Mouse (Mus musculus) CH12.LX (cell line): ENCODE data around the gene Tctn3. TPM values are rescaled to one million over a fixed set of nuclear protein-coding genes. Genes with fewer than 3 reads are reported as not detected.
"Not testable (repeated sequence)": the region's sequence is repeated elsewhere in the genome, so short reads cannot be mapped to it uniquely, and the experiment has no call there.

Experiments
- DNase-seq: peaks from one replicate; pipeline ENCODE4 v3.0.0-alpha.2; 2013; ENCODE audit errors: extremely low read depth
- H3K27ac ChIP-seq: 2 replicates; pipeline ENCODE4 v1.5.1; 2012; ENCODE audit warnings: low read depth, mild to moderate bottlenecking, control low read depth, moderate library complexity; ENCODE audit not compliant: insufficient read depth
- H3K27me3 ChIP-seq: replicated peaks from 2 replicates; pipeline ENCODE3; 2012; ENCODE audit warnings: inconsistent platforms
- H3K36me3 ChIP-seq, 2 experiments: replicated peaks in 1 of 2; 2 replicates each; pipeline versions ENCODE3 to v1.6.1; 2012; ENCODE audit warnings: inconsistent platforms in 1 of 2, low read length in 1 of 2, mild to moderate bottlenecking in 1 of 2, mixed read lengths in 1 of 2, moderate library complexity in 1 of 2; ENCODE audit not compliant: control insufficient read depth in 1 of 2, insufficient read depth in 1 of 2
- H3K4me1 ChIP-seq, 2 experiments: 2 replicates each; pipeline ENCODE4 v1.6.1; 2012; ENCODE audit warnings: inconsistent platforms in 1 of 2, moderate library complexity in 1 of 2; ENCODE audit not compliant: insufficient read depth in 2 of 2, control insufficient read depth in 1 of 2
- H3K4me2 ChIP-seq: 2 replicates; pipeline ENCODE4 v1.6.1; 2012; ENCODE audit warnings: low read depth, mild to moderate bottlenecking, control low read depth; ENCODE audit not compliant: poor library complexity, insufficient read depth, severe bottlenecking
- H3K4me3 ChIP-seq, 3 experiments: fragments of 150-350 bp in 1 of 3; sonication (generic) in 1 of 3; replicated peaks in 1 of 3; 2 replicates each; pipeline versions ENCODE3 to v1.5.1; 2011 to 2012; ENCODE audit warnings: low read depth in 2 of 3, low read length in 2 of 3, mild to moderate bottlenecking in 2 of 3, moderate library complexity in 2 of 3, control low read depth in 1 of 3, improper control_type of control experiment in 1 of 3, inconsistent platforms in 1 of 3, mixed read lengths in 1 of 3; ENCODE audit not compliant: poor library complexity in 1 of 3
- H3K79me2 ChIP-seq: replicated peaks from 2 replicates; pipeline ENCODE4 v1.6.1; 2012; ENCODE audit warnings: mild to moderate bottlenecking, moderate library complexity; ENCODE audit not compliant: control insufficient read depth, poor library complexity, insufficient read depth, severe bottlenecking; ENCODE audit errors: extremely low read depth
- H3K9ac ChIP-seq: 2 replicates; pipeline ENCODE4 v1.6.1; 2012; ENCODE audit warnings: low read depth, mild to moderate bottlenecking, control low read depth, moderate library complexity; ENCODE audit not compliant: insufficient read depth
- H3K9me3 ChIP-seq: replicated peaks from 2 replicates; pipeline ENCODE3; 2012; ENCODE audit warnings: low read length, inconsistent platforms, mixed read lengths
- CHD2 ChIP-seq: IDR thresholded peaks from 2 replicates; pipeline ENCODE4 v1.6.1; 2011; ENCODE audit warnings: low read length, improper control_type of control experiment
- E2F4 ChIP-seq: IDR thresholded peaks from 2 replicates; pipeline ENCODE4 v1.6.1; 2011; ENCODE audit warnings: low read depth, low read length, improper control_type of control experiment; ENCODE audit not compliant: insufficient replicate concordance
- ELF1 ChIP-seq: IDR thresholded peaks from 2 replicates; pipeline ENCODE4 v1.6.1; 2014; ENCODE audit warnings: low read depth, mild to moderate bottlenecking, inconsistent platforms, low read length, improper control_type of control experiment
- EP300 ChIP-seq: IDR thresholded peaks from 2 replicates; pipeline ENCODE4 v1.6.1; 2011; ENCODE audit warnings: low read length, improper control_type of control experiment
- ETS1 ChIP-seq: conservative IDR thresholded peaks from 2 replicates; pipeline ENCODE4 v1.6.1; 2012; ENCODE audit warnings: low read depth, mild to moderate bottlenecking, inconsistent platforms, low read length, improper control_type of control experiment, moderate library complexity
- GABPA ChIP-seq: IDR thresholded peaks from 2 replicates; pipeline ENCODE4 v1.6.1; 2012; ENCODE audit warnings: low read depth, low read length, improper control_type of control experiment, inconsistent platforms; ENCODE audit not compliant: insufficient replicate concordance
- HCFC1 ChIP-seq: IDR thresholded peaks from 2 replicates; pipeline ENCODE4 v1.6.1; 2012; ENCODE audit warnings: low read depth, mild to moderate bottlenecking, inconsistent platforms, low read length, improper control_type of control experiment
- IRF4 ChIP-seq: IDR thresholded peaks from 2 replicates; pipeline ENCODE4 v1.6.1; 2014; ENCODE audit warnings: low read depth, mild to moderate bottlenecking, inconsistent platforms, low read length, improper control_type of control experiment
- MAX ChIP-seq: IDR thresholded peaks from 2 replicates; pipeline ENCODE4 v1.6.1; 2011; ENCODE audit warnings: low read length, improper control_type of control experiment
- MEF2A ChIP-seq: IDR thresholded peaks from 2 replicates; pipeline ENCODE4 v1.6.1; 2014; ENCODE audit warnings: low read depth, mild to moderate bottlenecking, inconsistent platforms, low read length, improper control_type of control experiment, borderline replicate concordance
- MYC ChIP-seq: IDR thresholded peaks from 2 replicates; pipeline ENCODE4 v1.6.1; 2011; ENCODE audit warnings: low read depth, mild to moderate bottlenecking, improper control_type of control experiment, low read length
- NELFE ChIP-seq: IDR thresholded peaks from 2 replicates; pipeline ENCODE4 v1.6.1; 2011; ENCODE audit warnings: low read depth, low read length, improper control_type of control experiment
- RAD21 ChIP-seq: IDR thresholded peaks from 2 replicates; pipeline ENCODE4 v1.6.1; 2011; ENCODE audit warnings: low read depth, mild to moderate bottlenecking, low read length, improper control_type of control experiment, moderate library complexity
- RCOR1 ChIP-seq: conservative IDR thresholded peaks from 2 replicates; pipeline ENCODE4 v1.6.1; 2012; ENCODE audit warnings: low read depth, mild to moderate bottlenecking, inconsistent platforms, low read length, improper control_type of control experiment
- TBP ChIP-seq: conservative IDR thresholded peaks from 2 replicates; pipeline ENCODE4 v1.6.1; 2011; ENCODE audit warnings: low read depth, low read length, improper control_type of control experiment
- TCF12 ChIP-seq: IDR thresholded peaks from 2 replicates; pipeline ENCODE4 v1.6.1; 2014; ENCODE audit warnings: low read depth, mild to moderate bottlenecking, inconsistent platforms, low read length, improper control_type of control experiment
- USF1 ChIP-seq: IDR thresholded peaks from 2 replicates; pipeline ENCODE4 v1.6.1; 2014; ENCODE audit warnings: low read depth, mild to moderate bottlenecking, inconsistent platforms, low read length, improper control_type of control experiment
- USF2 ChIP-seq: conservative IDR thresholded peaks from 2 replicates; pipeline ENCODE4 v1.6.1; 2011; ENCODE audit warnings: low read depth, low read length, improper control_type of control experiment
- ZC3H11A ChIP-seq: IDR thresholded peaks from 2 replicates; pipeline ENCODE4 v1.6.1; 2012; ENCODE audit warnings: low read depth, mild to moderate bottlenecking, inconsistent platforms, low read length, improper control_type of control experiment
- ZKSCAN1 ChIP-seq: IDR thresholded peaks from 2 replicates; pipeline ENCODE4 v1.6.1; 2012; ENCODE audit warnings: low read depth, inconsistent platforms, low read length, improper control_type of control experiment, borderline replicate concordance
- dilution Hi-C: fragments of 300-500 bp; cut with MboI; formaldehyde crosslinking; loops from 2 replicates; pipeline ENCODE4 v1.14.3; 2020; ENCODE audit warnings: low sequenced_read_pairs; ENCODE audit not compliant: extremely low pct_unique_long_range_greater_than_20kb, extremely low pct_ligation_motif_present
- in situ Hi-C: fragments of 300-500 bp; cut with MboI; formaldehyde crosslinking; loops from 3 replicates; pipeline ENCODE4 v1.14.3; 2019; ENCODE audit warnings: low sequenced_read_pairs, low pct_ligation_motif_present, low pct_unique_long_range_greater_than_20kb, mixed read lengths
- polyA plus RNA-seq: library from polyadenylated mRNA; unstranded; fragments of >175 nt; gene quantifications from 2 replicates; pipeline ENCODE4 v1.2.1, GENCODE M21; 2012; ENCODE audit warnings: low read depth; ENCODE audit not compliant: insufficient read length
- total RNA-seq, 2 experiments: library from RNA; depleted of rRNA; stranded (reverse); fragments of 300-350 nt in 1 of 2; fragments of >200 nt in 1 of 2; gene quantifications; 2 replicates each; pipeline ENCODE4 v1.2.3; 2012 to 2014

Gene Tctn3
- total and polyA plus RNA-seq, 3 experiments = 6.4 to 10.6 (median 9.9) TPM

DNA sequence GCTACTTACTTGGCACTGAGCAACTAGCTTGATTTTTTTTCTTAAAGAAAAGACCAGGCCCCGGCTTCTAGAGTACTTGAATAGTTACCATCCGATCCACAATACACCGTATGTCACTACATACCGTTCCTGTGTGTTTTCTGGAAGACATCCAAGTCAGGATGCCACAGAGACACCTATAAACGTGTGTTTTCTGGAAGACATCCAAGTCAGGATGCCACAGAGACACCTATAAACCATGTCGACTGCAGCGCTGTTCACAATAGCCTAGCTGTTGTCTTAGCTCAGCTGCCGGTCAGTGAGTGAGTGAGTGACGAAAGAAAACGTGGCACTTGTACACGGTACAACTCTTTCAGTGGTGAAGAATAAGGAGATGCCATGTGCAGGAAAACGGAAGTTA lies 13.9 kb upstream of the Tctn3 start:
- H3K36me3 ChIP-seq = no peaks in the 10 kb centered on the region
- dilution Hi-C loops (no loop called here), in situ Hi-C loops (no loop called here)
- H3K9ac ChIP-seq = no peak overlapping the region
- H3K4me3 ChIP-seq = no peak overlapping the region
- H3K27me3 ChIP-seq = no peaks in the 10 kb centered on the region
- H3K79me2 ChIP-seq = no peaks in the 10 kb centered on the region
- no peak for TF ChIP-seq EP300
- TF ChIP-seq MYC = no peak
- TF ChIP-seq ZC3H11A = no peak
- TF ChIP-seq GABPA = no peak
- TF ChIP-seq ETS1 = no peak
- TF ChIP-seq USF1 = no peak
- TF ChIP-seq USF2 = no peak
- no peak overlapping the region for H3K27ac ChIP-seq
- no peak overlapping the region for H3K4me2 ChIP-seq
- no peak for DNase-seq
- no peaks in the 10 kb centered on the region; a peak in 1 of 4 replicates for H3K4me1 ChIP-seq
- no peaks in the 10 kb centered on the region for H3K9me3 ChIP-seq

DNA sequence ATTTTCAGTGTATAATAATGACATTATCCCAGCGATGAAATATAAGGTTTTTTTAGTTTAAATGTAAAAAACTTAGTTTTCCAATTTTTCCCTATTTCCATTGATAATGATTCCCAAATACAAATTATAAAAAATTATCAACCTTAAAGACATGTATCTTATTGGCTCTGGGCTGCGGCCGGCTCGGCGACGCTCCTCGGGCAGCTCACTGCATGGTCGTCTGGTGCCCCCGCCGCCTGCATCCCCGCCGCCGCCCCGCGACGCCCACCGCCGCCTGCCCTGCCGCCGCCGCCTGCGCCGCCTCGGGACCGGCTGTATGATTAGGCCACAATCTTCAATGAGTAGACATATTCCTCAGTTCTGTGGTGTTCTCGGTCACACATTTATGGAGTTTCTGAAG lies 9.6 kb upstream of the Tctn3 start:
- H3K9me3 ChIP-seq, DNase-seq, H3K27me3 ChIP-seq, H3K36me3 ChIP-seq, H3K4me3 ChIP-seq, H3K9ac ChIP-seq, H3K4me2 ChIP-seq, H3K79me2 ChIP-seq, H3K27ac ChIP-seq, dilution Hi-C loops, H3K4me1 ChIP-seq: not testable (repeated sequence)
- in situ Hi-C loops = loop anchor here (25.0 kb wide), 1 partner anchor 391 kb away; no protein-coding TSS in a partner anchor

DNA sequence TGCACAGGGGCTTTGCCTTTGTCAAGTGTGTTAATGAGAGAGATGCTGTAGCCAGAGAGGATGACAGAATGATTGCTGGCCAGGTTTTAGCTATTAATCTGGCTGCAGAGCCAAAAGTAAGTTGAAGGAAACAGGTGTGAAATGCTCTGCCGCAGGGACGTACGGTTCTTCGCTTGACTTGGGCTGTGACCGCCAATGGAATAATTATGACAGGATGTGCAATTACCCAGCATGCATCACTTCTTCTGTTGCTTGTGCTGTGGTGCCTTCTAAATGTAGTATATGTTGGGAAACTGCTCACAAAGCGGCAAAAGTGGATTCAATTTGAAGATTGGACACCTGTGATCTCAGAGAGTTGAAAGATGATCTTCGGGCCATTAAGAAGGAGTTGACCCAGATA lies 4.0 kb upstream of the Tctn3 start:
- TF ChIP-seq RAD21 = no peak
- no peak for TF ChIP-seq USF1
- no peak for TF ChIP-seq USF2
- peak; percentile 44; the same call in 1 of the 2 replicates for TF ChIP-seq TCF12
- TF ChIP-seq NELFE = 0 out of 2 replicates have a peak, but pooled peaks have one; percentile 16
- TF ChIP-seq MAX = peak; percentile 81
- TF ChIP-seq E2F4 = 0 out of 2 replicates have a peak, but pooled peaks have one; percentile 35
- TF ChIP-seq EP300 = peak; percentile 65
- 0 out of 2 replicates have a peak, but pooled peaks have one; percentile 34 for TF ChIP-seq RCOR1
- TF ChIP-seq TBP = 0 out of 2 replicates have a peak, but pooled peaks have one; percentile 11
- TF ChIP-seq HCFC1 = peak; percentile 32; the same call in 1 of the 2 replicates
- no peak for TF ChIP-seq ZKSCAN1
- TF ChIP-seq IRF4 = peak; percentile 33; the same call in 1 of the 2 replicates
- no peak for TF ChIP-seq ELF1
- TF ChIP-seq MEF2A = 0 out of 2 replicates have a peak, but pooled peaks have one; percentile 19
- TF ChIP-seq CHD2 = no peak
- no peaks in the 10 kb centered on the region for H3K27me3 ChIP-seq
- no peaks in the 10 kb centered on the region for H3K9me3 ChIP-seq
- peak overlapping the region; percentile 47; the same call in 1 of the 2 replicates for H3K4me2 ChIP-seq
- no peaks in the 10 kb centered on the region for H3K79me2 ChIP-seq
- H3K4me3 ChIP-seq = no peak overlapping the region
- no peak overlapping the region for H3K27ac ChIP-seq
- peaks cover 10 to 22% of the 10 kb centered on the region in 2 experiments; a peak in 3 of 4 replicates for H3K4me1 ChIP-seq
- no peaks in the 10 kb centered on the region for H3K36me3 ChIP-seq
- DNase-seq = peak; percentile 66
- dilution Hi-C loops = no loop called here
- peak overlapping the region; percentile 29 for H3K9ac ChIP-seq
- in situ Hi-C loops = loop anchor here (25.0 kb wide), 1 partner anchor 396 kb away; no protein-coding TSS in a partner anchor
